Mouse (Mus musculus) intestine, postnatal 0 days (tissue): ENCODE data around the gene Gm11992. TPM values are rescaled to one million over a fixed set of nuclear protein-coding genes. Genes with fewer than 3 reads are reported as not detected.
A peak's percentile ranks its signal among the peaks of the same experiment; 100 is the strongest.

Experiments used
- ATAC-seq: fragments of 200-750 bp; cut with Nextera tagmentation; 2 replicates; pipeline ENCODE4 v1.8.0; 2017; ENCODE audit warnings: mild to moderate bottlenecking, moderate TSS enrichment, moderate library complexity
- H3K27ac ChIP-seq: fragments of 300-500 bp; sonication (generic); 2 replicates; pipeline ENCODE4 v1.5.1; 2014; ENCODE audit warnings: mild to moderate bottlenecking, low read depth, low read length, moderate library complexity
- H3K27me3 ChIP-seq: fragments of 300-500 bp; sonication (generic); replicated peaks from 2 replicates; pipeline ENCODE4 v1.6.1; 2014; ENCODE audit warnings: low read length, mixed read lengths; ENCODE audit not compliant: control insufficient read depth, insufficient read depth
- H3K36me3 ChIP-seq: fragments of 300-500 bp; sonication (generic); 2 replicates; pipeline ENCODE4 v1.6.1; 2014; ENCODE audit warnings: mild to moderate bottlenecking, moderate library complexity; ENCODE audit not compliant: control insufficient read depth, insufficient read depth
- H3K4me1 ChIP-seq: fragments of 300-500 bp; sonication (generic); replicated peaks from 2 replicates; pipeline ENCODE4 v1.6.1; 2014; ENCODE audit warnings: antibody characterized with exemption, low read length, mixed read lengths; ENCODE audit not compliant: control insufficient read depth, insufficient read depth
- H3K4me2 ChIP-seq: fragments of 300-500 bp; sonication (generic); replicated peaks from 2 replicates; pipeline ENCODE4 v1.6.1; 2014; ENCODE audit warnings: low read depth, mild to moderate bottlenecking, moderate library complexity
- H3K4me3 ChIP-seq: fragments of 300-500 bp; sonication (generic); 2 replicates; pipeline ENCODE4 v1.5.1; 2014; ENCODE audit warnings: low read depth, low read length
- H3K9ac ChIP-seq: fragments of 300-500 bp; sonication (generic); 2 replicates; pipeline ENCODE4 v1.6.1; 2014; ENCODE audit warnings: mild to moderate bottlenecking, low read depth, low read length
- H3K9me3 ChIP-seq: fragments of 300-500 bp; sonication (generic); 2 replicates; pipeline ENCODE4 v1.6.1; 2016; ENCODE audit warnings: mixed run types; ENCODE audit not compliant: control insufficient read depth
- CTCF ChIP-seq: sonication (generic); IDR thresholded peaks from 2 replicates; pipeline ENCODE4 v1.5.1; 2016; ENCODE audit warnings: low read depth, mild to moderate bottlenecking, control low read depth, antibody characterized with exemption, moderate library complexity
- WGBS: fragments of 180-500 bp; shearing (Covaris S2); extraction: QIAGEN DNeasy Blood & Tissue Kit; methylation state at CpG from one replicate; pipeline ENCODE4 v1.1.7; 2014; 5-methylcytosine and 5-hydroxymethylcytosine counted together
- polyA plus RNA-seq: library from polyadenylated mRNA; unstranded; fragments of >200 nt; fragmentation: Nextera tagmentation; extraction: Ambion mirVana; gene quantifications from 2 replicates; pipeline ENCODE4 v1.2.1, GENCODE M21; 2015

Gene Gm11992
- polyA plus RNA-seq, result 1.1 and 1.3 TPM in 2 replicates

- Histone ChIP-seq H3K36me3 (no peaks in the 10 kb centered on the region), H3K9ac (peak within 1 kb of the TSS; percentile 37; the same call in 1 of the 2 replicates), H3K27ac (no peak within 1 kb of the TSS; the same call in 1 of the 2 replicates)
Measured at GRCm38 (mm10) chr11:9048011-9048702, at the start of gene Gm11992. Gene Gm11992, plus strand, starts transcription at chr11:9048594.

GRCm38 (mm10) chr11:9008761-9009160 lies 39.6 kb upstream of the Gm11992 start:
- H3K4me3 ChIP-seq, result no peak overlapping the region
- H3K27me3 ChIP-seq, result no peaks in the 10 kb centered on the region
- H3K9me3 ChIP-seq, result no peaks in the 10 kb centered on the region
- no peak for TF ChIP-seq CTCF
- H3K9ac ChIP-seq, result no peak overlapping the region
- no peak overlapping the region for H3K4me2 ChIP-seq
- 96% methylated on average over 5 of the region's 5 CpGs for WGBS
- peaks cover 30% of the 10 kb centered on the region for H3K36me3 ChIP-seq
- H3K27ac ChIP-seq, result no peak overlapping the region
- H3K4me1 ChIP-seq, result no peaks in the 10 kb centered on the region
- ATAC-seq, result no peak

More at GRCm38 (mm10) chr11:9048011-9048702, at the start of gene Gm11992:
- Histone ChIP-seq H3K4me2 (peak within 1 kb of the TSS; percentile 91), H3K27me3 (no peaks in the 10 kb centered on the region), H3K9me3 (no peaks in the 10 kb centered on the region), H3K4me3 (peak within 1 kb of the TSS; percentile 48), H3K4me1 (0 out of 2 replicates have a peak, but pooled peaks cover 5% of the 10 kb centered on the region)
- no peak for TF ChIP-seq CTCF
- 3% methylated on average over 21 of the region's 21 CpGs for WGBS
- peak; percentile 98 for ATAC-seq

- Histone ChIP-seq H3K27me3 (no peaks in the 10 kb centered on the region), H3K4me2 (peak overlapping the region; percentile 73), H3K27ac (peak overlapping the region; percentile 66), H3K4me3 (peak overlapping the region; percentile 73), H3K9me3 (no peaks in the 10 kb centered on the region), H3K9ac (peak overlapping the region; percentile 71), H3K4me1 (no peaks in the 10 kb centered on the region), H3K36me3 (peaks cover 14% of the 10 kb centered on the region)
- ATAC-seq, result peak; percentile 48
- TF ChIP-seq CTCF, result no peak
- under 1% methylated on average over 7 of the region's 7 CpGs for WGBS
Measured at GRCm38 (mm10) chr11:9010416-9010815, 38.0 kb upstream of the Gm11992 start.

GRCm38 (mm10) chr11:9010853-9011339 lies 37.5 kb upstream of the Gm11992 start, which contains the start of gene Hus1:
Gene Hus1, minus strand, starts transcription at chr11:9011191.
- H3K36me3 ChIP-seq, result peaks cover 9% of the 10 kb centered on the region
- H3K27ac ChIP-seq, result peak within 1 kb of the TSS; percentile 66
- no peaks in the 10 kb centered on the region for H3K27me3 ChIP-seq
- H3K9ac ChIP-seq, result peak within 1 kb of the TSS; percentile 71
- H3K4me3 ChIP-seq, result peak within 1 kb of the TSS; percentile 73
- WGBS, result 2% methylated on average over 43 of the region's 43 CpGs
- H3K4me2 ChIP-seq, result peak within 1 kb of the TSS; percentile 73
- ATAC-seq, result peak; percentile 97
- no peaks in the 10 kb centered on the region for H3K9me3 ChIP-seq
- TF ChIP-seq CTCF, result peak; percentile 5; the same call in 1 of the 2 replicates
- H3K4me1 ChIP-seq, result no peaks in the 10 kb centered on the region

GRCm38 (mm10) chr11:9011348-9011747 lies 37.0 kb upstream of the Gm11992 start:
- H3K4me1 ChIP-seq, result no peaks in the 10 kb centered on the region
- H3K9me3 ChIP-seq, result no peaks in the 10 kb centered on the region
- H3K9ac ChIP-seq, result peak overlapping the region; percentile 71; the same call in 1 of the 2 replicates
- peak overlapping the region; percentile 73 for H3K4me2 ChIP-seq
- peak overlapping the region; percentile 66; the same call in 1 of the 2 replicates for H3K27ac ChIP-seq
- peaks cover 6% of the 10 kb centered on the region for H3K36me3 ChIP-seq
- TF ChIP-seq CTCF, result no peak
- peak overlapping the region; percentile 73 for H3K4me3 ChIP-seq
- no peaks in the 10 kb centered on the region for H3K27me3 ChIP-seq
- ATAC-seq, result peak; percentile 57
- 3% methylated on average over 3 of the region's 3 CpGs for WGBS

GRCm38 (mm10) chr11:9014740-9015139 lies 33.7 kb upstream of the Gm11992 start:
- no peak for ATAC-seq
- no peaks in the 10 kb centered on the region for H3K27me3 ChIP-seq
- WGBS, result 34% methylated on average over 3 of the region's 3 CpGs
- no peak overlapping the region for H3K4me3 ChIP-seq
- H3K9ac ChIP-seq, result no peak overlapping the region
- no peak overlapping the region for H3K4me2 ChIP-seq
- H3K36me3 ChIP-seq, result no peaks in the 10 kb centered on the region
- no peak overlapping the region for H3K27ac ChIP-seq
- no peaks in the 10 kb centered on the region for H3K4me1 ChIP-seq
- no peaks in the 10 kb centered on the region for H3K9me3 ChIP-seq
- TF ChIP-seq CTCF, result no peak
